Mouse (Mus musculus) thymus, postnatal 25 days (tissue): ENCODE data around the gene Ssx2ip.

Source experiments
- DNase-seq: peaks from one replicate; pipeline ENCODE4 v3.0.0; 2022

Ssx2ip gene

GRCm38 (mm10) chr3:146404311-146405201 is at the start of gene Ssx2ip:
Gene Ssx2ip, plus strand, starts transcription at chr3:146404642.
- DNase-seq = peak; percentile 97

- no peak for DNase-seq
These were observed 49.3 kb upstream of the Ssx2ip start for GRCm38 (mm10) chr3:146355146-146355545.

GRCm38 (mm10) chr3:146365471-146365870 is 39.0 kb upstream of the Ssx2ip start:
- DNase-seq = no peak

GRCm38 (mm10) chr3:146367058-146367457 is 37.4 kb upstream of the Ssx2ip start:
- no peak for DNase-seq

GRCm38 (mm10) chr3:146370553-146371095 is 33.8 kb upstream of the Ssx2ip start:
- DNase-seq = no peak

- no peak for DNase-seq
These were observed 33.2 kb upstream of the Ssx2ip start for GRCm38 (mm10) chr3:146371201-146371600.

GRCm38 (mm10) chr3:146374596-146375175 is 29.8 kb upstream of the Ssx2ip start:
- no peak for DNase-seq

- DNase-seq = no peak
These were observed 29.2 kb upstream of the Ssx2ip start for GRCm38 (mm10) chr3:146375224-146375657.

GRCm38 (mm10) chr3:146376337-146377130 is 27.9 kb upstream of the Ssx2ip start:
- DNase-seq = no peak

- DNase-seq = no peak
These were observed 27.2 kb upstream of the Ssx2ip start for GRCm38 (mm10) chr3:146377216-146377615.

GRCm38 (mm10) chr3:146378753-146379152 is 25.7 kb upstream of the Ssx2ip start:
- DNase-seq = no peak

GRCm38 (mm10) chr3:146379740-146380466 is 24.5 kb upstream of the Ssx2ip start:
- no peak for DNase-seq

- DNase-seq = no peak
These were observed 23.6 kb upstream of the Ssx2ip start for GRCm38 (mm10) chr3:146380874-146381273.

GRCm38 (mm10) chr3:146381471-146381870 is 23.0 kb upstream of the Ssx2ip start:
- DNase-seq = no peak

- DNase-seq = no peak
These were observed 17.6 kb upstream of the Ssx2ip start for GRCm38 (mm10) chr3:146386800-146387199.

- no peak for DNase-seq
These were observed 11.7 kb upstream of the Ssx2ip start for GRCm38 (mm10) chr3:146392656-146393321.

- no peak for DNase-seq
These were observed 10.8 kb upstream of the Ssx2ip start for GRCm38 (mm10) chr3:146393641-146394100.

GRCm38 (mm10) chr3:146396256-146396655 is 8.2 kb upstream of the Ssx2ip start:
- DNase-seq = no peak

- no peak for DNase-seq
These were observed 7.5 kb upstream of the Ssx2ip start for GRCm38 (mm10) chr3:146396934-146397333.

GRCm38 (mm10) chr3:146397847-146398246 is 6.6 kb upstream of the Ssx2ip start:
- no peak for DNase-seq

GRCm38 (mm10) chr3:146399203-146399602 is 5.2 kb upstream of the Ssx2ip start:
- no peak for DNase-seq

- DNase-seq = no peak
These were observed 672 bp upstream of the Ssx2ip start for GRCm38 (mm10) chr3:146403770-146404169.
